Mouse (Mus musculus): ENCODE measurements around the gene Agtr1a.

Gene Agtr1a

DNA sequence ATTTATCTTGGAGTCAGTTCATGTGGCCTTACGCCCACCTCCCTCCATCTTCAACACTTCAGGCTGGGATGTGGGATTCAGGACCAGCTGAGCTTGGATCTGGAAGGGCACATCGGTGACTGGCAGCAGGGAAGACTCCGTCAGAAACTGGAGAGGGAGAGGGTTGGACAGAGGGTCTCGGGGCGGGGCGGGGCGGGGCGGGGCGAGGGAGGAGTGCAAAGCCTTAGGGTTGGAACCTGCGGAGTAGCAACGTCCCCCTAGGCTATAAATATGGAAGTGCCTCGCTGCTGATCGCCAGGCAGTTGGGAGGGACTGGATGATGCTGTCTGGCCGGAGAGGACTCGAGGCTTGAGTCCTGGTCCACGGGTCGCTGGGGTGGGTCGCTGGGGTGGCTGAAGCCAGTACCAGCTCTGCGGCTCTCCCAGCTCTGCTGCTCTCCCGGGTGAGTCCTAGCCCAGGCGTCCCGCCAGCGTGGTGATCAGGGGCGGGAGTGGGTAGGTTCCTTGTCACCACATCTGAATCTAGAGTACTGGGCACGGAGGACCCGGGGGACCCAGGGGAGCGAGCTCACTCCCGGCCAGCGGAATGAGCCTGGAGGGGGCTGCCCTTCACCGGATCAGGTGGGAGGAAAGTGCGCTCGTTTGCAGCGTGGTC, at the start of gene Agtr1a:
Gene Agtr1a, plus strand, starts transcription at position 294 of the 654 bp plus-strand sequence.
- DNase-seq (ENCODE audit: low spot score): no peak

DNA sequence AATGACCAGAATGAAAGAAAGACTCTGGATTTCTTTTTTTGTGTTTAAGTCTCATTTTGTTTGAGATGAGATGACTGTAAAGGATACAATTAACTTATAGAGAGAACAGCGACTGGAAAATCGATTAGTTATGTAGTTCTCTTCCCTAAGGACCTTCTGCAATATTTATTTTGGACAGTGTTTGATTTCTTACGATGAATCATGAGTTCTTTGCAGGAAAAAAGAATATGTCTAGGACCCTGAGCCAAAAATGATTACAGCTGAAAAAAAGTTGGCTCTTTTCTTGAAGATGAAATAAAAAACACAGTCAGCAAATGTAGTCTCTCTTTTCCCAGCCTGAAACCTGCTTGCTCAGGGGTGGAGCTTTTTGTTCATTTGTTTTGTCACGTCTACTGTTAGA, 26.0 kb upstream of the Agtr1a start:
- no peak for DNase-seq (ENCODE audit: low spot score)

DNA sequence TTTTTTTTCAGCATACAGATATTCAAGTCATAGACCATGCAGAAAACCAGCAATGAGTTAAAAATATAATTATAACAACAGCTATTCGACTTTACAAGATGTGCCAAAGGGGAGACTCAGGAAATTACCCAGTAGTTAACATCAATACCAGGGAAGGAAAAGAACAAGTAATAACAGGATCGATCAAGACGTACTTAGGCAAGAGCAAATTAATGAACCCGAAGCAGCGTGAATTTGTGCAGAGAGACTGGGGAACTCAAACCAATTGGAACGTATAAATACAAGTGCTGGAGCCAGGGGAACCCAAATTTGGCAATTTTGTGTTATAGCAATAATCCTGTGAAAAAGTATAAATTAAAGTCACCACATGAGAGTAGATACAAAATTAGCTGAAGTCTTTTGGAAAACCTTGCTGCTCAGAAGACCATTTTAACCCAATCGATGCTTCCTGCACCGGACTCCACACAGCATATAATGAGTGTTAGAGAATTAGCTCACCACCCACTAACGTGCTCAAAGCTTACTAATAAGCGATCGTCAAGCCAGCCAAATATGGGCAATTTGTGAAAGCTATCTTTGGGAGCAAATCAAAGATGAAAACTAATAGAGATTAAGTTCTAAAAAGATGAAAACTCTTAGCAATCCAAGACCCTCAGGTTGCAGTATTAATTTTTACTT, 11.4 kb upstream of the Agtr1a start:
- no peak for DNase-seq (ENCODE audit: low spot score)

DNA sequence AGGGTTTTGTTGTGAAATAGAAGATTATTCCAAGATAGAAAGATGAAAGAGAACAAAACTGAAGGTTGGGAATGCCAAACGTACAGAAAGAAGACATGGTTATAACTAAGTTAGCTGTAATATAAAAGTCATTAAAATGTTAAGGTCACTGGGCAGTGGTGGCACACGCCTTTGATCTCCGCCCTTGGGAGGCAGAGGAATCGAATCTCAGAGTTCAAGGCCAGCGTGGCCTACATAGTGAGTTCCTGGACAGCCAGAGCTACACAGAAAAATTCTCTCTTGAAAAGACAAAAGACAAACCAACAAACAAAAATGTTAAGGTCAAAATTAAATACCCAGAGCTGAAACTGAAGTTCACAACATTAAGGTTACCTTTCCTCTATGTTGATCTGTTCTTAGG, 5.2 kb upstream of the Agtr1a start:
- DNase-seq (ENCODE audit: low spot score): no peak

DNA sequence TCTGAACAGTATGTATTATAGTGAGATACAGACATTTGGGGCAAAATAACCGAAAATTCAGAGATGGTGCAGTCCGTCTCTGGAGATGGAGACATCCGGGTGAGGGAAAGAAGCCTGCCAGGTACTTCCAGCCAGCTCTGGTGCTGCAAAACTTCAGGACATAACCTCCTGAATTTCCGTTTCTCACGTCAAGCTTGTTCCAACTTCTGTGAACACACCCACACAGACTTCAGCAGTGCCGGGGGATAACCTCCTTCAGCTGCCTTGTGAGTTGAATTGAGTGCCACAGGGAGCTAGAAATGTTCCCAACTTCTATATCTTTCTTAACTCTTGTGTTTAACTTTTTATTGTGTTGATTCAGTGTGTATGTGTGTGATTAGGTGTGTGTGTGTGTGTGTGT, 4.4 kb upstream of the Agtr1a start:
- DNase-seq (ENCODE audit: low spot score): no peak

DNA sequence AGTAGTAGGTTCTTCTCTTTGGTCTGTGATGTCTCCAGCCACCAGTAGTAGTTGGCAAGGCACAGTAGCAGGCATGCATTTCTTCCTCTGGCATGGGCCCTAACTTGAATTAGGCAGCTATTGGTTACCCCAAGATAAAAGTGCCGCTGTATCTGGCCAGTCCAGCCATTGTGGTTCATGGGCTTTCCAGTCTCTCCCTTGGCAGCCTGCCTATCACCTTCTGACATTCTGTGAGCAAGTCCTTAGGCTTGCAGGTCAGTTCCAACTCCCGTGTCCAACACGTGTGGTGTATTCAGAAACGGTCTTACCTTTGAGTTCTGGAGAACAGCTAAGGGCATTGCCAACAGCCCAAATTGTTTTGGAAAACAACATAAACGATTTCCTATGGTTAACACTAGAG, 3.7 kb upstream of the Agtr1a start:
- DNase-seq (ENCODE audit: low spot score): no peak

DNA sequence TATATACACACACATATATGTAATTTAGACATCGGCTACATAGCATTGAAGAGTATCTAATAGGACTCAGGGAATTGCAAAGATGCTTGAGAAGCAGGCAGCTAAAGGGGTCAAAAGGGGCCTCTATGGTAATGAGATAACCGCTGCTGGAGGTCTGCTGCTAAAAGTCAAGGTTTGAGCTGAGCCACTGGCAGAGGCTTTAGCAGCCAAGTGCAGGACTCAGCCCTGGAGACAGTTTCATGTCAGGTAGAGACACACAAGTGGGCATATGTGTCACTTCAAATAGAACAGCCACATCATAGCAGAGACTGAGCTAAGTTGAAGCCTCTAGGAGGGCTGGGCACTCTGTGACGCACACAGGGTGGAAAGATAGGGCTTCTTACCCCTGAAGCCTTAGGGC, 1.6 kb upstream of the Agtr1a start:
- DNase-seq (ENCODE audit: low spot score): no peak

DNA sequence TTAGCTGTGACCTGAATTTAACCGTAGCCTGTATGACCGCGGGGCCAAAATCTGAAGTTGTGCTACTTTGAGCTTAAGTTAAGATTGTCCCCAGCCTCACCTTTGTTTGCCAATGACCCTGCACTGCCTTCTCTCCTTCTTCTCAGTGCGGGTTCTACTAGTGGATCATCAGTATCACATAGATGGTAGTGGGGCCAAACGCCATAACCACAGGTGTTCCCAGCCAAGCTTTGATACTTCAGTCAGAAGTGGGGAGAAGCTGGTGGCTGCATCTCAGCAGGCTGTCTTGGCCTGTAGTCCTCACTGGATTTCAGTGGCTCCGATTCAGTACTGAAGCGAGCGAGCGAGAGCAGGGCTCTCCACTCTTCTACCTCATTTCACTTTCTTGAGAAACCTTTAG, 672 bp downstream of the Agtr1a start:
- DNase-seq (ENCODE audit: low spot score): no peak

DNA sequence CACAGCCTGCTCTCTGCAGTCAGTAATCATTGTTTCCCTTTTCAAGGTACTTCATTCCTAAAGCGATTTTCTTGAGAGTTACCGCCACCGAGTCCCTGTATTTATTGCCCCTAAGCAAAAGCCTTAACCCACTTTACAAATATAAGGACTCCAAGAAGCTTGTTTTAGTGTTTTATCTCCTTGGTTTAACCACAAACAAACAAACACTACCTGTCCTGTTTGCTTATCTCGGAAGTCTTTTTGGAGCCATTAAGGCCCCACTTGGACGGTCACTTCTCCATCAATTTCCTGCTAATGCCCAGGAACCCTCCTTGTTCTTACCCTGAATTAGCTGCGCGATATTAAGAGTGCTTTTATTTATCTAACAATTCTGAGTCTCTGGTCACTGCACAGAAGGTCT, 1.4 kb downstream of the Agtr1a start:
- DNase-seq (ENCODE audit: low spot score): no peak

DNA sequence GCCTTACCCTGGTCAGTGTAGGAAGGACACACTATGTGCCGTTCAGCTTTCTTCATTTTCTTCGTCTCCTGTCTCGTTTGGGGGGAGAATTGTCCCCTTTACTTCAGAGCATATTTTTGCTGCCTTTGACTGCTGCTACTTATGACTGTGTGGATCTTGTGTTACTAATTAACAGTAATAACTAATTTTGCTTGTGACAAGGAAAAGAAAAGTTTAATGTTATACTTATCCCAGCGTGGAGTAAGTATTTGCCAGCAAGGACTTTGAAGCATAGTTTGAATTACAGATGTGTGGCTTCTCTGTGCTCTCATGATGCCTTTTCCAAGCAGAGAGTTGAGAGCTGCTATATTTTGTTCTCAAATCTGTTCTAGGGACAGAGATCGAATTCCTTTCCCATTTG, 2.3 kb downstream of the Agtr1a start:
- no peak for DNase-seq (ENCODE audit: low spot score)

DNA sequence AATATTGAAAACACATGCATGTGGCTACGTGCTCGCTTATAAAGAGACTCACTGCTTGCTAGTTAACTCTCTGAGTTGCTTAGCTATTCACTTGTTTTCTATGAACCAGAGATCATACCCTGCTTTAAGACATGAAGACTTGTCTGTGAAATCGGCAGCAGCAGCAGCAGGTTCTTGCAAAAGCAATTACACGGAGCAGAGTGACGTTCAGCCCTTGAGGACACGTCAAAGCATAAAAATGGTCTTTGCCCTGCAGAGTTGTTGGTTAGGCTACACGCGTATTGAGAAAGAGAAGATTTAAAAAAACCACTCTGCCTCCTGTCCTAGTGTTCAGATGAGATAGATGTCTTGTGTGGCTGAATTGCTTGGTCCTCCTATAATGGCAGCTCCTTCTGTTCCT, 3.7 kb downstream of the Agtr1a start:
- DNase-seq (ENCODE audit: low spot score): no peak

DNA sequence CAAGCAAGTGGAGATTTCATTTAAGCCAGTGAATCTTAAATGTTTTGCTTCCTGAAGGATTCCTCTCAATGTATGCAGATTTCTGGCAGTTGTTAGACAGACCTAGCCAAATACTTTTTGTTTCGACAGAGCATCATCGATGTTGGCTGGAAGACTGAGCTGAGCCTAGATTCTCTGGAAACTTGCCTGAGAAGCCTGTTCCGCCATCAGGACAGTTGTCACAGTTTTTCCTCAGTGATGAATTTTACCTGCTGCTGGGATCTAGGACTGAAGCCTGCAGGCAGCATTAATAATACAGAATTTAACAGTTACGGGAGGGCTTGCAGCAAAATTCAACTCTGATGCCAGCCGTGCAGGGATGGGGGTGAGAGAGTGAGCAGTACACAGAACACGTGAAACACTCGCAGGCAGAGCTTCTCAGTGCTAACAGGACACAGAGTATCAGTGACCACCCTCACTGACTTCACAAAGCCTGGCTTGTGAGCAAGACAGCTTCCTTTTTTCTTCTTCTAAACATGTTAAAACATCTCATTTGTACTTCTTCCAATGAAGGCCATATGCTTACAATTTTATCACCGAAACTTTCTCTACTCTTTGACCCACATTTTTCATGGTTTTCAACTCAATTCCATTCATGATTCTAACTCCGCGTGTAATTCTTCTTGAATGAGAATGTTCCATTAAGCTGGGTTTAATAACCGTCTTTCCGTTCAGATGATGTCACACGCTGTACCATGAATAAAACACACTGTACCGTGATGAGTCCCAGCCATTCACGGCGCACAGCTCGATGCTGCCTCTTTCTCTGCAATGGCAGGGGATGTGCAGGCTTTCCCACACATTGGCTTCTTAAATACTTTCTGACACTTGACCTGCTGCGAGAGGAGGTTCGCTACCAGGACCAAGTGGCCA, 6.0 kb downstream of the Agtr1a start:
- no peak for DNase-seq (ENCODE audit: low spot score)

DNA sequence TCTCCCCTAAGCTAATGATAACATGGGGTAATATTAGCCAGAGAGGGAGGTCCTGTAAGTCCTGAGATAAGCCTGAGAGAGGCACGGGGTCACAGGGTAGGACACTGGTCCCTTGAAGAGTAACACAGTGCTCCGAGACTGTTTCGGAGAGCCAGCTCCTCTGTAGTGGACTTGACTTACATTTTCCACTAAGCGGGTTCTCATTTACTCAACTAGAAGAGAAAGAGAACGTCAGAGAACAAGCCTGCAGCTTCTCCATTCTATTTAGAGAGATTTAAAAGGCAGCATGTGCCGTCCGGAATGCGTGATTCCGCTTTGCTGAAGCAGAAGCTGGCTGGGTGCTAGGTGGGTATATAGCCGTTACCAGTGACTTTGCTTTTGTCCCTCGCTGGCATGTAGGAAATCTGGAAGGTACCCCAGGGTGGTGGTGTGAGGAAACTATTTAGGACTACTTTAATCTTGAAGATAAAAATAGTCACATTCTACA, 9.2 kb downstream of the Agtr1a start:
- DNase-seq (ENCODE audit: low spot score): no peak

DNA sequence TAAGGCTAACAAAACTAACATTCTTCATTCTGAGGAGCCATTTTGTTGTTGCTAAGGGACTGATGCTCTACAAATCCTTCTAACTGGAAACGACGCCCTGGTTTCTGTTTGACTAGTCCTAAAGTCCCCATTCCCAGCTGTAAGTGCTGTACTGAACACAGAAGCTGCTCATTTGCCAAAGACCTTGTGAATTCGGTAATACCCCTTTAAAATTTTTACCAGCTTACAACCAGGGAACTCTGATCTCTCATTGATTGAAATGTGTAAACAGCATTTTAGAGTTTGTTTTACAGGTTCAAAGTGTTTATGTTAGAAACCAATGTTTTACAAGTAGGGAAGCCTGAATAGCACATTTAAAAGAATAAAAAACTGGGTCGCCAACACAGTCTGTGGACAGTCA, 10.6 kb downstream of the Agtr1a start:
- no peak for DNase-seq (ENCODE audit: low spot score)

DNA sequence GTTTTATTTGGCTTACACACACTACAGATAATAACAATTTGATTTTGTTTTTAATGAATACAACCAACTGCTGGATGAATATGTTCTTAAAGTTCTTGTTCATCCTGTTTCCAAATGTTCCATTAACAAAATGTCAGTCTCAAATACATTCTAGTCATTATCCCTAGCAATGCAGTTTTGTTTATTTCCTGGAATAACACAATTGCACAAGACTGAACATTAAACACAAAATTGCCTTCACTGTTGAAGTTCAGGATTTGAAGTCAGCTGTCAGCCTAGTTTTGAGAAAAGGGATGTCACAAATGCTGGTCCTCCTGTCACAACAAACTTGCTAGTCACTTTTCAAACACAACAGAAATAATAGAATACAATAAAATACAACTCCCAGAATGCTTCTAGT, 12.1 kb downstream of the Agtr1a start:
- DNase-seq (ENCODE audit: low spot score): no peak

DNA sequence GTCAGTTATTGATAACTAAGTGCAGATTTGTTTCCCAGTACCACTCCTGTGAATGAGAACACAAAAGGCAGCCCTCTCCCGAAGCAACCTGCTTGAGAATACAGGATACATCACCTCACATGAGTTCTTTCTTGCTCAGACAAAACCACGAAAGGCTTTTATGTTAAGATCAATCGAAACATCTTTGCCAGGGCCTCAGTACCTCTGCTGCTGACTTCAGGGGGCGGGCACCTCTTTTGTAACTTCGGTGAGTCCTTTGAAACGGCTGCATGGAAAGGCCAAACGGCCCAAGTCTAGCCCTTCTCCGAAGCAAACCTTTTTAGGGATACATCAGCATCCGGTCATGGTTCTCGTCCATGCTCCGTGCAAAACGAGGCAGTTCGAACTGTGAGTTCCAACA, 15.7 kb downstream of the Agtr1a start:
- DNase-seq (ENCODE audit: low spot score): no peak

DNA sequence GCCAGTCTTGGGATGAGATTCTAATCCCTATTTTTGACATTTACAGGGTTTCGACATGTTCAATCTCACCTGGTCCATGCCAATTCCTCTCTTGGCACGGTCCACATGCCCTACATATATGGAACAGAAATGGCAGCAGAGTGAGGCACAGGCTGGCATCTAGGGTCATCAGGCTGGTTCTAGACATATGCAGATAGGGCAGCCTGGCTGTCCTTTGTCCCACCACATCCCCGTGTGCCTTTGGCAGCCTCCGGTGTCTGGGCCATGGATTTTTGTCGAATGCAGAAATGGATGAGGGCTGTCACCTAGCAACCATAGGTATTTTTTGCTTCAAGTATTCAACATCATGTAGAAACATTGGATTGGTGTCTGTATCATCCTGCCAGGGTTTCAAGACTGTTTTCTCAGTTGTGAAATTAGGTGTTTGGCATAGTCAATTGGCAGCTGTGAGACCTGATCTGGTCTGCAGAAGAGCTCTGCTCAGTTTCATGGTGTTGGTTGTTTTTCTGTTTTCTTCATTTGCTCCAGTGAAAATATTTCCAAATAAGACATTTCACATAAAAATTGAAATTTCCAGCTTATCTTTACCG, 18.8 kb downstream of the Agtr1a start:
- DNase-seq (ENCODE audit: low spot score): no peak

DNA sequence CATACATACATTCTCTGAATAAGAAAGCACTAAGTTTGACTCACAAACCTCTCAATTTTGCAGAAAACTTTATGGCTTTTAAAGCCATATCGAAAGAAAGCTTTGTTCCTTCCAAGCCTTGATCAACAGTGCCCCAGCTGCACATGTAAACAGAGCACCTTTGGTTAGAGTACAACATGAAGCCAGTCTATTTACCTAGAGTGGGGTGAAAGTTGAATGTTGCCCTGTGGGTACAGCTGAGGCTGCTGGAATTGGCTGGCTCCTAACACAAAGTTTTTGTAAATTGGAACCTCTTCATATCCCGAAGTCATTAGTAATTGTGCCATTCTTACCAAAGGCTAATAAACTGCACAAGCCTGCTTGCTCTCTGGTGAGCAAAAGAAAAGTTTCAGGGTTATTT, 19.7 kb downstream of the Agtr1a start:
- DNase-seq (ENCODE audit: low spot score): no peak

DNA sequence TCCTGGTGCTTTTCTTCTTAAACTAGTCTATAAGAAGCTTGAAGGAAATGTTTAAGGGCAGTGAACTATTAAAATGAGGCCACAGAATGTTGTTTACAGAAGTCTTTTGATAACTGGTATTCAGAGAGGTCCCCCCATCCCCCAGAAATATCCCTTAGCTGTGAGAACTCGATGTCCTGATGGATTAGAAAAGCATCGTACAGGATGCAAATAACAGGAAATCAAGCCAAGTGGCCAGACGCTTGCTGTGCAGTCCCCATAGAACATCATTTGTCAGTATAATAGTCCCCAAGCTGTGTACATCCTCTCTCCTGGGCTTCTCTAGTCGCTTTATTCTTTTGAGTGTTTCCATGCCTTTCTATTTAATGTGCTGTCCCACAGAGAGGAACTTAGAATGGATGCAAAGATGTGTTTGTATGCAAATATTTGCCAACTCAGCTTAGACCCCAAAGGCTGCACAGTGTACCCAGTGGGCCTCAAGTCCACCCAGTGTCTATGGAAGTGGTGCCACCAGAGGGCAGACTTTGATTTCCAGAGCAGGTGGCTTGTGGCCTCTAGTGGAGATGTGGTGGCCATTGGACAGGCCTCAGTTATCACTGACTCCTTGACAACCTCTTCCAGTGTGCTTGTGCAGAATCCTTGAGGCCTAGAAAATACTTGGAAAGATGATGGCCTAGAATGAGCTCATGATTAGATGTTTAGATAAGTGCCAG, 22.4 kb downstream of the Agtr1a start:
- no peak for DNase-seq (ENCODE audit: low spot score)

DNA sequence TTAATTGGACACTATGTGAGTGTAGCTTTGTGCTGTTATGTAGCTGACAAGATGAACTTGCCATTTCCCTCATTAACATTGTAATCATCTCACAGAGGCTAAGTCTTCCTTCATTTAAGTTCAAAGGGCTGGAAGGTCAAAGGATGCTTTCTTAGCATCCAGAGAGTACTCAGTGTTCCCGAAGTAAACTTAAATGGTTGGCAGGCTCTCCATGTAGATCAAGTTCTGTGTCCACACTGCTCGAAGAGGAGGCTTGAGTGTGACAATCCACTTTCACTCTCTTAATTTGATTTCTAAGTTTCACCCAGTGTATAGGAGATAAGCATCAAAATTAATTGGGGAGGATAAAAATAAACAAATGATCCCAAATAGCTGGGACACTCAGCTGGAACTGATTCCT, 23.6 kb downstream of the Agtr1a start:
- DNase-seq (ENCODE audit: low spot score): no peak

DNA sequence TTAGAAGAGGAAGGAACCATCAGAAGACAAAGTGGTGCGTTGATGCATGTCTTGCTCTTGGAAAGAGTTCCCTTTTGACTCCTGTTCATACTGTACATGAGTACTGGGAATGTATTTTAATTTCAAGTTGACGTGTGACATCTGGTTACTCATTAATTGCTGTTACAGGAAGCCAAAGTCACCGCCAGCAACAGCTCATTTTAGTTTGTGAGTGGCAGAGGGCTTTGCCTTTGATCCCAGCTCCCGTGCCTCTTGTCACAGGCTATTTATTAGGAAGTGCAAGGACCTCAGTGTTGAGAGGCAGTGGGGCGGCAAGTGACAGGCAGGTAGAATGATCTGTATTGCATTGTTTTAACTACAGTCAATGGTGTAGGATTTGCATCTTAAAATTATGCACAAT, 24.8 kb downstream of the Agtr1a start:
- DNase-seq (ENCODE audit: low spot score): no peak

DNA sequence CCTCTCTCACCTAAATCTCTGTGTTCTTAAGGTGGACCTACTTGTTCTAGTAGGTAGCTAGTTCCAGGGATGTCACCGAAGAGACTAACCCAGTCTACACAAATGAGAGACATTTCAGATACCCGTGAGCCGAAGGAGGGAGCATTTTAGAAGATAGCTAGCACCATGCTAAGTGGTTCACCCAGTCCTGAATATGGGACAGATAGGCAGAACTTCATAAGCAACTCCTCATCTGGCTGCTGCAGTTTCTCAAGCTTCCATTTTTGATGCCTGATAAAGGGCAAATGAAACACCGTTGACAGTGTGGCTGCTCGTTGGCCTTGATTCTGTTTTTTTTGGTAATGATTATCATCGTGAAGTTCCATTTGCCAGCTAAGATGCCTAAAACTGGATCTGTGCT, 25.8 kb downstream of the Agtr1a start:
- DNase-seq (ENCODE audit: low spot score): no peak
